Mouse (Mus musculus) lung, embryonic 14.5 days (tissue): Measurements from ENCODE around the gene Sh2d1b1. TPM values are rescaled to one million over a fixed set of nuclear protein-coding genes. Genes with fewer than 3 reads are reported as not detected.

ENCODE experiments used
- ATAC-seq: fragments of 200-750 bp; cut with Nextera tagmentation; 2 replicates; pipeline ENCODE4 v1.8.0; 2017; ENCODE audit warnings: mild to moderate bottlenecking, moderate TSS enrichment, moderate library complexity; ENCODE audit not compliant: insufficient read depth
- DNase-seq: peaks from one replicate; pipeline ENCODE4 v3.0.0-alpha.2; 2015
- H3K27ac ChIP-seq: fragments of 300-500 bp; sonication (generic); 2 replicates; pipeline ENCODE4 v1.5.1; 2014; ENCODE audit warnings: low read depth, mild to moderate bottlenecking, moderate library complexity
- H3K27me3 ChIP-seq: fragments of 300-500 bp; sonication (generic); 2 replicates; pipeline ENCODE4 v1.6.1; 2014; ENCODE audit warnings: low read length, control low read depth; ENCODE audit not compliant: insufficient read depth
- H3K36me3 ChIP-seq: fragments of 300-500 bp; sonication (generic); 2 replicates; pipeline ENCODE4 v1.6.1; 2014; ENCODE audit warnings: control low read depth; ENCODE audit not compliant: insufficient read depth
- H3K4me1 ChIP-seq: fragments of 300-500 bp; sonication (generic); 2 replicates; pipeline ENCODE4 v1.6.1; 2014; ENCODE audit warnings: antibody characterized with exemption, control low read depth; ENCODE audit not compliant: insufficient read depth
- H3K4me2 ChIP-seq: fragments of 300-500 bp; sonication (generic); 2 replicates; pipeline ENCODE4 v1.6.1; 2014; ENCODE audit warnings: mild to moderate bottlenecking
- H3K4me3 ChIP-seq: fragments of 300-500 bp; sonication (generic); 2 replicates; pipeline ENCODE4 v1.5.1; 2014; ENCODE audit warnings: low read depth, low read length
- H3K9ac ChIP-seq: fragments of 300-500 bp; sonication (generic); 2 replicates; pipeline ENCODE4 v1.6.1; 2014
- H3K9me3 ChIP-seq: fragments of 300-500 bp; sonication (generic); 2 replicates; pipeline ENCODE4 v1.6.1; 2016; ENCODE audit warnings: low read depth, low read length, control low read depth
- CTCF ChIP-seq: IDR thresholded peaks from 2 replicates; pipeline ENCODE4 v1.5.1; 2016; ENCODE audit warnings: antibody characterized with exemption, low read depth
- WGBS: fragments of 180-500 bp; shearing (Covaris S2); extraction: QIAGEN DNeasy Blood & Tissue Kit; methylation state at CpG from one replicate; pipeline ENCODE4 v1.1.7; 2014; 5-methylcytosine and 5-hydroxymethylcytosine counted together
- polyA plus RNA-seq: library from polyadenylated mRNA; unstranded; fragments of >200 nt; fragmentation: Nextera tagmentation; extraction: Ambion mirVana; gene quantifications from 2 replicates; pipeline ENCODE4 v1.2.1, GENCODE M21; 2014

Sh2d1b1 gene
- polyA plus RNA-seq, 1 experiment from 2014 or later = 0.45 TPM

DNA sequence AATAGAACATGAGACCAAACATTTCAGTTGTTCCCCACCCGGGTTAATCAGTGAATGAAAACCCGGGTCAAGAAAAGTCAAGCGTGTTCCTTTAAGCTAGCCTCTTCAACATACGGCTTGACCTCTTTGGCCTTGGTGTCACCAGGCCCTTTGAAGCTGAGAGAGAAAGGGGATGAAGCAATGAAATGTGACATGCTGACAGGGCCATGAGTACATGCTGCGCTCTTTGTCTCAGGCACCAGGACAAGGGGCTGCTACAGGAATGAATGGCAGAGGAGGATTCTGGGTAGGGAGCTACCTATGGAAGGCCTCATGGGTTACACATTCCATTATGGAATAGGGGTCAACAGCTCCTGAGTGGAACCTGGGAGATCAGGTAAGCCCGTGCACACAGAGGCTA is 26.0 kb downstream of the Sh2d1b1 start:
- Histone ChIP-seq H3K27ac (no peak overlapping the region), H3K4me2 (no peak overlapping the region), H3K9ac (no peak overlapping the region), H3K27me3 (no peaks in the 10 kb centered on the region), H3K4me1 (no peaks in the 10 kb centered on the region), H3K4me3 (no peak overlapping the region), H3K9me3 (no peaks in the 10 kb centered on the region), H3K36me3 (no peaks in the 10 kb centered on the region)
- DNase-seq (no peak), ATAC-seq (no peak)
- TF ChIP-seq CTCF = no peak
- 60% methylated on average over 6 of the region's 6 CpGs for WGBS

DNA sequence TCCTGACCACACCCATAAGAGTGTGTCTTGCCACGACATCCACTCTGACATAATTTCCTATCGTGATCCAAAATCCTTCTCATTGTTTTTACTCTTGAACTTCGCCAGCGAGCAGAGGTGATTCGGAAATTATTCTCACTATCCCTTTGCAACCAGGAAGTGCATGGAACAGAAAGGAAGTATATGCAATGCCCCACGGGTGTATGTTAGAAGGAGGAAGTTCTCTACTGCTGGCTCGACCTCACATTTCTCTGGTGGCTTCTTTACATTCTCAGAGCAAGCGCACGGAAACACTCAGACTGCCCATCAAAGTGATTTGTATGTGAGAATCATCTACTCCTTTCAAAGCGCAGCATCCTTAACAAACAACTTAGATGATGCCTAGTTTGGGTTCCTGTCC is 27.9 kb downstream of the Sh2d1b1 start:
- Histone ChIP-seq H3K9ac (no peak overlapping the region), H3K36me3 (no peaks in the 10 kb centered on the region), H3K27ac (no peak overlapping the region), H3K4me1 (no peaks in the 10 kb centered on the region), H3K27me3 (no peaks in the 10 kb centered on the region), H3K4me3 (no peak overlapping the region), H3K9me3 (no peaks in the 10 kb centered on the region), H3K4me2 (no peak overlapping the region)
- no peak for TF ChIP-seq CTCF
- DNase-seq = no peak
- 86% methylated on average over 10 of the region's 10 CpGs for WGBS
- no peak for ATAC-seq

- DNase-seq (no peak), ATAC-seq (no peak)
- 95% methylated on average over 4 of the region's 4 CpGs for WGBS
- Histone ChIP-seq H3K4me1 (no peaks in the 10 kb centered on the region), H3K4me3 (no peak within 1 kb of the TSS), H3K9ac (no peak within 1 kb of the TSS), H3K9me3 (no peaks in the 10 kb centered on the region), H3K27ac (no peak within 1 kb of the TSS), H3K27me3 (no peaks in the 10 kb centered on the region), H3K36me3 (no peaks in the 10 kb centered on the region), H3K4me2 (no peak within 1 kb of the TSS)
- no peak for TF ChIP-seq CTCF
Observed at GRCm38 (mm10) chr1:170306232-170306631, 29.1 kb downstream of the Sh2d1b1 start, which contains the start of gene Gm7694. Gm7694 (minus strand) TSS chr1:170306332.

DNA sequence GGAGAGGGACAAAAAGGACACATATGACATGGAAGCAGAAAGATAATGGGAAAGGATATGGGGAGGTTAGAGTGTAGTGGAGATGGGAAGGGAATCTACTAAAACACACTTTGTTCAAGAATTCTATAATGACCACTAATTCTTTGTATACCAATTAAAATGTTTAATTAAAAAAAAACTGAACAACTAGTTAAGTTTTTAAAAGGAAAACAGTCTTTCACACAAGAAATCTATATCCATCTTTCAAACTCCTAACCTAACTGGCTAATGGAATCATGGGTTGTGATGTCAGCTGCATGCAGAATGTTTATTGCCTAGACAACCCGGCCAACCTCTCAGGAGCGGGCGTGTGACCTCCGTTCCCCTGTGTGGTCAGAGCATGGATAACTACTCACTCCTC is 31.4 kb downstream of the Sh2d1b1 start, which contains the start of gene Spata46:
TSS of gene Spata46 (plus strand) at position 301 of the 400 bp plus-strand sequence.
- 77% methylated on average over 4 of the region's 4 CpGs for WGBS
- Histone ChIP-seq H3K9ac (no peak within 1 kb of the TSS), H3K27ac (no peak within 1 kb of the TSS), H3K27me3 (no peaks in the 10 kb centered on the region), H3K4me1 (no peaks in the 10 kb centered on the region), H3K36me3 (no peaks in the 10 kb centered on the region), H3K9me3 (no peaks in the 10 kb centered on the region), H3K4me2 (no peak within 1 kb of the TSS), H3K4me3 (no peak within 1 kb of the TSS)
- no peak for TF ChIP-seq CTCF
- ATAC-seq = no peak
- DNase-seq = no peak

DNA sequence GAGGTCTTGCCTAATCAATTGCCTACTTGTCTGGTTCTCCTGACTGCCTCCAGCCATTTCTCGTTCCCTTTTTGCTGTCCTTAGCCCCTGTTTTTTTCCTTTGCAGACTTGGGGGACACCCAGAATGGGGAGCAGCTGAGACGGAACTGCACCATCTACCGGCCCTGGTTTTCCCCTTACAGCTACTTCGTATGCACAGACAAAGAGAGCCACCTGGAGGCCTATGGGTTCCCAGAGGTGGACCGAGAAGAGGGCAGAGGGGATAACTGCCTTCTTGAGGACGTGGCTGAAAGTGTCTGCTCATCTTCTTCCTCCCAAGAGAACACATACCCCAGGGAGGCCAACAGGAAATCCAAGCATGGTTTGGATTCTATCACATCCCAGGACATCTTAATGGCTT is 34.3 kb downstream of the Sh2d1b1 start:
- no peaks in the 10 kb centered on the region for H3K4me1 ChIP-seq
- no peak overlapping the region for H3K9ac ChIP-seq
- no peak for DNase-seq
- ATAC-seq = no peak
- H3K27me3 ChIP-seq = no peaks in the 10 kb centered on the region
- H3K27ac ChIP-seq = no peak overlapping the region
- H3K9me3 ChIP-seq = no peaks in the 10 kb centered on the region
- H3K36me3 ChIP-seq = no peaks in the 10 kb centered on the region
- H3K4me3 ChIP-seq = no peak overlapping the region
- no peak overlapping the region for H3K4me2 ChIP-seq
- 74% methylated on average over 6 of the region's 6 CpGs for WGBS
- no peak for TF ChIP-seq CTCF

DNA sequence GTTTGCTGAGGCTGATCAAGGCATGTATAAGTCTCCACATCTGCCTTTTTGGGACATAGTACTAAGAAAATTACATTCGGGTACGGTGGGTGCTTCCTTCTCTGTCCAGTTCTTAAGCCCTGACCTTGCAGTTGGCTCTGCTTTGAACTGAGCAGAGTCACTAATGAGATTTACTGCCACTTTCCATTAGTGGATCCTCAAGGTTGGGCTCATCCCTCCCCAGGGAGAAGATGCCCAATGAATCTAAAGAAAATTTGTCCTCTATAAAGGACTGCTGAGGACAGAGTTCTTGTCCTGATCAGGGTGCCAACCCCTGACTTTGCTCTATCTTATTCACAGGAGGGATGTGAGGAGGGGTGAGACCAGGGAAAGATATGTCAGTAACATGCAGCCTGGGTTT is 44.9 kb downstream of the Sh2d1b1 start:
- DNase-seq (no peak), ATAC-seq (no peak)
- no peaks in the 10 kb centered on the region for H3K27me3 ChIP-seq
- H3K36me3 ChIP-seq = no peaks in the 10 kb centered on the region
- H3K9me3 ChIP-seq = no peaks in the 10 kb centered on the region
- no peaks in the 10 kb centered on the region for H3K4me1 ChIP-seq
- H3K4me2 ChIP-seq = no peak overlapping the region
- no peak for TF ChIP-seq CTCF
- H3K27ac ChIP-seq = no peak overlapping the region
- H3K4me3 ChIP-seq = no peak overlapping the region
- 94% methylated on average over 2 of the region's 2 CpGs for WGBS
- no peak overlapping the region for H3K9ac ChIP-seq

DNA sequence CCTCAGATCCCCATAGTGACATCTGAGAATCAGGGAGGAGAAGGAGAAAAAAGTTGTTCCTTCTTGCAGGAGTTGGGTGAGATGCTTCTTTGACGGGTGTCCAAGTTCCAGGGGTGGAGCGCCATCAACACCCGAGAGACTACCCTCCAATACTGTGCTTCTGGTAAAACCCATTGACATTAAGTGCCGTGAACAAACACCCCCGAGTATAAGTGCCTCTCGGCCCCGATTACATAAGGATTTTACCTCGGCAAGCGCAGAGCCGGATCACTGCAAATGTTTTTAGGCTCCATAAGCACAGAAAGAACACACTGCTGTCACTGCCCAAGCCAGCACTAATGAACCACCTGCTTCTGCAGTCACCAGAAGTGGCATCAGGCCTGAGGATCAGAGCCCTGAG is 45.9 kb downstream of the Sh2d1b1 start:
- Histone ChIP-seq H3K4me1 (no peaks in the 10 kb centered on the region), H3K9ac (no peak overlapping the region), H3K4me3 (no peak overlapping the region), H3K36me3 (no peaks in the 10 kb centered on the region), H3K9me3 (no peaks in the 10 kb centered on the region), H3K27ac (no peak overlapping the region), H3K4me2 (no peak overlapping the region), H3K27me3 (no peaks in the 10 kb centered on the region)
- TF ChIP-seq CTCF = no peak
- ATAC-seq (peak; percentile 65; the same call in 1 of the 2 replicates), DNase-seq (peak; percentile 40)
- 66% methylated on average over 10 of the region's 10 CpGs for WGBS

DNA sequence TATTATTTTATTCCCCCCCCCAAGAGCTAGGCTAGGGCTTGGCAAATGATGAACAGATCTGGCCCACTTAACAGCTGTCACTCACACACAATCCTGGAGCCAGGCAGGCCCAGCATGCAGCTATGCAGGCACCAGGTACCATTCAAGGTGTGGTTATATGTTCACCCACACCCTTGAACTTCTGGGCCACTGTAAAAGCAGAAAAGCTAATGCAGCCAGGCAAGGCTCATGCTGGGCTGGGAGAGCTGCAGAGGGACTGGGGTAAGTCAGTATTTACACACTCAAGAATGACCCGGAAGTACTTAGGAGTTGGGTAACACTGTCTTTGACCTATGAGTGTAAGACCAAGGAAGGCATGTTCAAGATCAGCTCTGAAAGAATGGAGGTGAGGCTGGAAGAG is 47.2 kb downstream of the Sh2d1b1 start:
- TF ChIP-seq CTCF = no peak
- Histone ChIP-seq H3K4me3 (no peak overlapping the region), H3K27me3 (no peaks in the 10 kb centered on the region), H3K36me3 (no peaks in the 10 kb centered on the region), H3K27ac (no peak overlapping the region), H3K4me2 (no peak overlapping the region), H3K9ac (no peak overlapping the region), H3K4me1 (no peaks in the 10 kb centered on the region), H3K9me3 (no peaks in the 10 kb centered on the region)
- 79% methylated on average over 1 of the region's 1 CpGs for WGBS
- DNase-seq (no peak), ATAC-seq (no peak)
